Mouse (Mus musculus) cerebellum, adult 2 months (tissue): ENCODE measurements at regions not wholly inside any gene's neighbourhood (a gene's known extent, or its start where the extent isn't known, plus 50 kb on each side); places are given as distances from the start of the nearest gene placed in this dataset.

ENCODE experiments used
- CTCF ChIP-seq: fragments of 200-500 bp; IDR thresholded peaks from 2 replicates; pipeline ENCODE4 v1.5.1; 2011; ENCODE audit warnings: low read depth, mild to moderate bottlenecking, control low read depth, low read length, moderate library complexity, borderline replicate concordance; ENCODE audit not compliant: insufficient read depth
- POLR2A ChIP-seq: fragments of 200-500 bp; IDR thresholded peaks from 2 replicates; pipeline ENCODE4 v1.6.1; 2011; ENCODE audit warnings: low read length, control low read depth, borderline replicate concordance; ENCODE audit not compliant: insufficient read depth

DNA sequence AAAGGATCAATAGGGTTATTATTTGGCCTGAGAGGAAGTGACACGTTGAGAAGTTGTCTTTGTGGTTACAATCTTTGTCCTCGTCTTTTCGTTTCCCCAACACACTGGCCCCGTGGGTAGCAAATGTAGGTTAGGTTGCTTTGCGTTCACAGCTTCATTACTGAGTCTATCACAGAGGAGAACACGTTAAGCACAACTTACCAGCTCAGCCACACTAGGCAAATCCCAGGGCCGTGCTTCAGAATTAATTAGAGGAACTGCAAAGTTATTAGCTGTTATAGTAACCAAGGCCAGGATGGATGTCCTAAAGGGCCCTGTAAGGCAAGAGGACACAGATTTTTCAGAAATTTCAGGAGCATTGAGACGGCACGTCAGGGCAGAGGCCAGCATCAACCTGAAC lies 166.3 kb downstream of the Akain1 start:
- TF ChIP-seq CTCF (no peak), POLR2A (no peak)
